Mouse (Mus musculus): ENCODE measurements around the gene 2310039H08Rik.
"Not testable (repeated sequence)": the region's sequence is repeated elsewhere in the genome, so short reads cannot be mapped to it uniquely, and the experiment has no call there.

2310039H08Rik gene

GRCm38 (mm10) chr17:46763544-46763943 lies 8.9 kb upstream of the 2310039H08Rik start, which contains the start of gene Ptcra:
Ptcra (minus strand) TSS chr17:46763712.
- DNase-seq: peak; percentile 77

- DNase-seq: not testable (repeated sequence)
Observed at GRCm38 (mm10) chr17:46764916-46765315, 7.5 kb upstream of the 2310039H08Rik start.

GRCm38 (mm10) chr17:46767868-46768267 lies 4.6 kb upstream of the 2310039H08Rik start:
- peak; percentile 83 for DNase-seq

- no peak for DNase-seq
Observed at GRCm38 (mm10) chr17:46770546-46770945, 1.9 kb upstream of the 2310039H08Rik start.

- no peak for DNase-seq
Observed at GRCm38 (mm10) chr17:46771025-46771424, 1.4 kb upstream of the 2310039H08Rik start.

GRCm38 (mm10) chr17:46771616-46772015 lies 819 bp upstream of the 2310039H08Rik start:
- no peak for DNase-seq

- DNase-seq: no peak
Observed at GRCm38 (mm10) chr17:46772038-46772403, 414 bp upstream of the 2310039H08Rik start.

GRCm38 (mm10) chr17:46773278-46774130 lies 1.1 kb downstream of the 2310039H08Rik start:
- DNase-seq: no peak

GRCm38 (mm10) chr17:46774131-46774472 lies 1.7 kb downstream of the 2310039H08Rik start:
- no peak for DNase-seq

- no peak for DNase-seq
Observed at GRCm38 (mm10) chr17:46775070-46775469, 2.6 kb downstream of the 2310039H08Rik start.

GRCm38 (mm10) chr17:46776087-46776486 lies 3.7 kb downstream of the 2310039H08Rik start:
- no peak for DNase-seq

- DNase-seq: no peak
Observed at GRCm38 (mm10) chr17:46781876-46782275, 9.4 kb downstream of the 2310039H08Rik start.

GRCm38 (mm10) chr17:46782341-46783221 lies 10.1 kb downstream of the 2310039H08Rik start, which contains the start of gene Rpl7l1:
Rpl7l1 (minus strand) TSS chr17:46782672.
- DNase-seq: peak; percentile 92

GRCm38 (mm10) chr17:46783222-46783565 lies 10.8 kb downstream of the 2310039H08Rik start:
- no peak for DNase-seq

- DNase-seq: no peak
Observed at GRCm38 (mm10) chr17:46786952-46787351, 14.5 kb downstream of the 2310039H08Rik start.

- not testable (repeated sequence) for DNase-seq
Observed at GRCm38 (mm10) chr17:46787974-46788373, 15.5 kb downstream of the 2310039H08Rik start.

- DNase-seq: no peak
Observed at GRCm38 (mm10) chr17:46792963-46793362, 20.5 kb downstream of the 2310039H08Rik start.

- DNase-seq: no peak
Observed at GRCm38 (mm10) chr17:46796743-46797142, 24.3 kb downstream of the 2310039H08Rik start.

- DNase-seq: no peak
Observed at GRCm38 (mm10) chr17:46797386-46797785, 25.0 kb downstream of the 2310039H08Rik start.

GRCm38 (mm10) chr17:46799680-46800079 lies 27.2 kb downstream of the 2310039H08Rik start:
- no peak for DNase-seq

GRCm38 (mm10) chr17:46801761-46802160 lies 29.3 kb downstream of the 2310039H08Rik start:
- no peak for DNase-seq

- DNase-seq: no peak
Observed at GRCm38 (mm10) chr17:46808376-46808775, 35.9 kb downstream of the 2310039H08Rik start.

GRCm38 (mm10) chr17:46809131-46809830 lies 36.8 kb downstream of the 2310039H08Rik start:
- no peak for DNase-seq

All from thymus, postnatal 25 days (tissue).